Mouse (Mus musculus): ENCODE data around the gene Ak9. TPM values are rescaled to one million over a fixed set of nuclear protein-coding genes. Genes with fewer than 3 reads are reported as not detected.
"Not testable (repeated sequence)": the region's sequence is repeated elsewhere in the genome, so short reads cannot be mapped to it uniquely, and the experiment has no call there.

The Ak9 gene
- polyA plus RNA-seq, 1 experiment: not detected

DNA sequence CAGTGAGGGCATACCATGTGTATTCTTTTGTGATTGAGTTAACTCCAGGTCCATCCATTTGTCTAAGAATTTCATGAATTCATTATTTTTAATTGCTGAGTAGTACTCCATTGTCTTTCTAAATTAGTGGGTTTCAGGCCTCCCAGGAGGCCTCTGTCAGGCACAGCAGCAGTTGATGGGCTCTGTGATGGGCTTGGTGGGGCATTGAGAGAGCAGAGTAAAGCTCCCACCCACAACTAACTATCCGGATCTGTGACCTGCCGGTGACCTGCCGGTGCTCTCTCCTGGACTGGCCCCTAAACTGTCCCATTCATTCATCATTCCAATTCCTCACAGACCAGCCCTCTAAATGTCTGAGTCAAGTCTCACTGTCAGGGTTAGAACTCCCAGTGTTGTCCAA is 97.3 kb downstream of the Ak9 start:
- H3ac ChIP-seq (ENCODE audit: control insufficient read depth, insufficient read length): no peak overlapping the region
- no peaks in the 10 kb centered on the region for H3K36me3 ChIP-seq (ENCODE audit: control insufficient read depth, insufficient read depth)
- H3K4me3 ChIP-seq: no peak overlapping the region
- TF ChIP-seq TCF3 (IDR thresholded peaks at IDR 0.05; ENCODE audit: insufficient read length, low read depth) (no peak), TCF12 (IDR thresholded peaks at IDR 0.05; ENCODE audit: insufficient read depth, poor library complexity, severe bottlenecking) (no peak)
- no peaks in the 10 kb centered on the region for H3K27me3 ChIP-seq (ENCODE audit: control insufficient read depth, insufficient read depth, insufficient read length)
- no peak overlapping the region for H3K4me2 ChIP-seq (ENCODE audit: low read depth)
- no peaks in the 10 kb centered on the region for H3K79me2 ChIP-seq (ENCODE audit: control insufficient read depth, insufficient read depth)

DNA sequence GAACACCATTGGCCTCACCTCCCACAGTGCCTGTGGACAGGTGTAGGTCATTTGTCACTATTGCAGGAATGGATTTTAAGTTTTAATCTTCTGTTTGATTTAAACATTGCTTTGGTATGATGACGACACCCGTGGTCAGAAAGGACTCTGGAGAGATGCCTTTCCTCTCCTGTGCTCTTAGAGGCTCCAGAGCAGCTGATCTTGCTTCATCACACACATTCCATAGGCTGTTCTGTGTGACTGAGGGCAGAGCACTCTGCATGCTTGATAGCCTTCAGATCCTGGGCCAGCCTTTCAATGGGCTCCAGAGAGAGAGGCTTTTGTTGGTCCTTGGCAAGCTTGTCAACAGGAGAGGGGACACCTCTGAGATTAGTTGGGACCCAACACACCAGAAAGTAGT is 99.6 kb downstream of the Ak9 start:
- Histone ChIP-seq H3K4me2 (ENCODE audit: low read depth) (no peak overlapping the region), H3K27me3 (ENCODE audit: control insufficient read depth, insufficient read depth, insufficient read length) (no peaks in the 10 kb centered on the region), H3ac (ENCODE audit: control insufficient read depth, insufficient read length) (no peak overlapping the region), H3K79me2 (ENCODE audit: control insufficient read depth, insufficient read depth) (no peaks in the 10 kb centered on the region), H3K36me3 (ENCODE audit: control insufficient read depth, insufficient read depth) (no peaks in the 10 kb centered on the region), H3K4me3 (no peak overlapping the region)
- TF ChIP-seq SRF (IDR thresholded peaks at IDR 0.05; ENCODE audit: control insufficient read depth, insufficient read length, low read depth): no peak
- TF ChIP-seq REST (IDR thresholded peaks at IDR 0.05; ENCODE audit: insufficient read depth, insufficient read length): no peak
- TF ChIP-seq MYOG (IDR thresholded peaks at IDR 0.05; ENCODE audit: control insufficient read depth in 1 of 3, insufficient read depth in 1 of 3, insufficient read length in 2 of 3, low read depth in 2 of 3): no peak
- no peak for TF ChIP-seq POLR2AphosphoS2 (IDR thresholded peaks at IDR 0.05; ENCODE audit: insufficient read length, low read depth)

DNA sequence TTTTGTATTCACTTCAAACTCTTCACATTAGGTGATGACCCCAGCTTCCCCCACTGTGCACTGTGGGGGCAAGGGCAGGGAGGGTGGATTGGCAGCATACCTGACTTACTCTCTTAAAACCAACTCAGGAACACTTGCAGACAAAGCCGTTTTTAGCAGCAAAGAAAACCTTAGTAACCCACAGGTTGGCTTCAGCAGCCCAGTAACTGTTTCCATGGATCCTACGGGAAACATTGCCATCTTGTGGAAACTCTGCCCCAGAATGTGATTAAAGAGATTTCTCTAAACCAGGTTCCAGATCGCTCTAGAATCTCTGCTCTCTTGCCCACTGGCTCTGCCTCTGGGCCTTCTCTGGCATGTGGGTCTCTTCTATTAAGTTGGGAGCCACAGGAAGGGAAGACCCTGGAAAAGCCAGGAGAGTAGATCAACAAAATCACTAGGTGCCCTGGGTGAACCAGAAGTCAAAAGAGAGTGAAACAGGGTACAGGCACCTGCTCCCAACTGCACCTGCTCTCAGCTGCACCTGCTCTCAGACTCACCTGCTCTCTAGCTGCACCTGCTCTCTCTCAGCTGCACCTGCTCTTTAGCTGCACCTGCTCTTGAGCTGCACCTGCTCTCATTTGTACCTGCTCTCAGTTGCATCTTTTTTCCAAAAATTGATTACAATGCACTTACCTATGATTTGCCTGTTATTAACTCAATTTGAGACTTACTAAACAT is 100.3 kb downstream of the Ak9 start:
- Histone ChIP-seq H3ac (ENCODE audit: control insufficient read depth, insufficient read length) (no peak overlapping the region), H3K27me3 (ENCODE audit: control insufficient read depth, insufficient read depth, insufficient read length) (no peaks in the 10 kb centered on the region), H3K4me3 (no peak overlapping the region), H3K79me2 (ENCODE audit: control insufficient read depth, insufficient read depth) (no peaks in the 10 kb centered on the region), H3K4me2 (ENCODE audit: low read depth) (no peak overlapping the region), H3K36me3 (ENCODE audit: control insufficient read depth, insufficient read depth) (no peaks in the 10 kb centered on the region)
- TF ChIP-seq USF1 (IDR thresholded peaks at IDR 0.05; ENCODE audit: low read depth): no peak
- TF ChIP-seq MYOD1 (IDR thresholded peaks at IDR 0.05; ENCODE audit: control insufficient read depth in 1 of 3, insufficient read length in 2 of 3, low read depth in 2 of 3): peak in 2 of 3 experiments; percentile 32 to 65
- peak in 2 of 3 experiments; percentile 11 to 64 for TF ChIP-seq MYOG (IDR thresholded peaks at IDR 0.05; ENCODE audit: control insufficient read depth in 1 of 3, insufficient read depth in 1 of 3, insufficient read length in 2 of 3, low read depth in 2 of 3)
- no peak for TF ChIP-seq REST (IDR thresholded peaks at IDR 0.05; ENCODE audit: insufficient read depth, insufficient read length)
- TF ChIP-seq TCF3 (IDR thresholded peaks at IDR 0.05; ENCODE audit: insufficient read length, low read depth): peak; percentile 48

DNA sequence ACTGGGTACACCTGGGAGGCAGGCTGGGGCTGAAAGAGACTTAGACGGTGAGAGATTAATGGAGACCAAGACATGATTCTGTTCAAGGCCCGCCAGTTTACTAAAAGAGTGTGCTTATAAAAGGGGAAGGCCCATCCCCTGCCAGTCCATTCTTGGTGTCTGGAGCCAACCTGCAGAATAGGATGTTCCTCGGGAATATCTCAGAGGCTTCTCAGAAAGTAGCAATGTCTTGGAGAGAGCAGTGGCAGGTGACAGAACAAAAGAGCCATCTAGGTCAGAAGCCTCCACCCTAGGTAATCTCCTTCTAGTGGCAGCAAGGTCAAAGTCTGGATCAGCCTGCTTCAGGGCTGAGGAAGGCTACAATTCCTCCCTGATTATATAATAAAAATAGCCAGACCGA is 106.4 kb downstream of the Ak9 start:
- H3K79me2 ChIP-seq (ENCODE audit: control insufficient read depth, insufficient read depth); H3ac ChIP-seq (ENCODE audit: control insufficient read depth, insufficient read length); H3K36me3 ChIP-seq (ENCODE audit: control insufficient read depth, insufficient read depth); H3K27me3 ChIP-seq (ENCODE audit: control insufficient read depth, insufficient read depth, insufficient read length); H3K4me3 ChIP-seq; H3K4me2 ChIP-seq (ENCODE audit: low read depth): not testable (repeated sequence)

DNA sequence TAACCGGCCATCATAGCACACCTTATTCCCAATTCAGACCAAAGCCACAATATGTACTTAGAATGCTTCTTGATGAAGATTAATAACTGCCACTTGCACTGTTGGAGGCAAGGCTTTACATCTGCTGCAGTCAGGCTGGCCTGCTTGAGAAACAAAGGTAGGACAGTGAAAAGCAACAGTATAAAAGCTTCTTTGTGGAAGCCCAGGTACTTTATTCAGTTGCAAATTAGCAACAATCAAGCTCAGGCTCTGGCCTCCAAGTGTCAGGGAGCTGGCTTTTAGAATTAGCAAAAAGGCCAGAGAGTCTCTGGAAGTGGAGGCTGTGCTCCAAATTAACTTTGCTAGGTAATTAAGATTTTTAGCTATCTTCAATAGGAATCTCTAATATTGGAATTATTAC is 107.0 kb downstream of the Ak9 start:
- H3K4me3 ChIP-seq; H3ac ChIP-seq (ENCODE audit: control insufficient read depth, insufficient read length); H3K27me3 ChIP-seq (ENCODE audit: control insufficient read depth, insufficient read depth, insufficient read length); H3K4me2 ChIP-seq (ENCODE audit: low read depth); H3K36me3 ChIP-seq (ENCODE audit: control insufficient read depth, insufficient read depth); H3K79me2 ChIP-seq (ENCODE audit: control insufficient read depth, insufficient read depth): not testable (repeated sequence)

- H3K36me3 ChIP-seq (ENCODE audit: control insufficient read depth, insufficient read depth); H3K4me2 ChIP-seq (ENCODE audit: low read depth); H3K79me2 ChIP-seq (ENCODE audit: control insufficient read depth, insufficient read depth); H3K27me3 ChIP-seq (ENCODE audit: control insufficient read depth, insufficient read depth, insufficient read length); H3ac ChIP-seq (ENCODE audit: control insufficient read depth, insufficient read length); H3K4me3 ChIP-seq: not testable (repeated sequence)
Observed at GRCm38 (mm10) chr10:41413471-41413870, 109.7 kb downstream of the Ak9 start.

DNA sequence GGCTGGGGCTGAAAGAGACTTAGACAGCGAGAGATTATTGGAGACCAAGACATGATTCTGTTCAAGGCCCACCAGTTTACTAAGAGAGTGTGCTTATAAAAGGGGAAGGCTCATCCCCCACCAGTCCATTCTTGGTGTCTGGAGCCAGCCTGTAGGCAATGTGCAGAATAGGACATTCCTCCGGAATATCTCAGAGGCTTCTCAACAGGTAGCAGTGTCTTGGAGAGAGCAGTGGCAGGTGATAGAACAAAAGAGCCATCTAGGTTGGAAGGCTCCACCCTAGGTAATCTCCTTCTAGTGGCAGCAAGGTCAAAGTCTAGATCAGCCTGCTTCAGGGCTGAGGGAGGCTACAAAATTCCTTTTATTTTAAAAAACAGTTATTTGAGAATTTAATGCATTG is 111.6 kb downstream of the Ak9 start:
- not testable (repeated sequence) for H3ac ChIP-seq (ENCODE audit: control insufficient read depth, insufficient read length); H3K4me2 ChIP-seq (ENCODE audit: low read depth); H3K79me2 ChIP-seq (ENCODE audit: control insufficient read depth, insufficient read depth); H3K36me3 ChIP-seq (ENCODE audit: control insufficient read depth, insufficient read depth); H3K4me3 ChIP-seq; H3K27me3 ChIP-seq (ENCODE audit: control insufficient read depth, insufficient read depth, insufficient read length)
